Mouse (Mus musculus): ENCODE results near the gene Zfp760. TPM values are rescaled to one million over a fixed set of nuclear protein-coding genes. Genes with fewer than 3 reads are reported as not detected.

The Zfp760 gene
- total RNA-seq, 2 experiments from 2014 or later = 1.8 to 1.9 TPM

Other genes starting within 250 kb of the Zfp760 start
- gene Zfp53, start 218.7 kb upstream of the Zfp760 start, total RNA-seq (2021) = 1 to 10 TPM; 2.3 to 2.4 TPM
- 1 to 10 TPM; 4.6 to 4.7 TPM for gene Zfp52, start 172.2 kb upstream of the Zfp760 start, total RNA-seq (2021)
- 1 to 10 TPM; 3.2 TPM for gene Zfp948, start 140.7 kb upstream of the Zfp760 start, total RNA-seq (2021)
- 1 to 10 TPM; 2.1 to 2.8 TPM for gene Zfp983, start 57.1 kb upstream of the Zfp760 start, total RNA-seq (2021)
- 1 to 10 TPM; 1.5 to 2.0 TPM for gene Gm10226, start 15.9 kb upstream of the Zfp760 start, total RNA-seq (2021)
- 1 to 10 TPM; 7.3 to 7.4 TPM for gene Zfp229, start 23.1 kb downstream of the Zfp760 start, total RNA-seq (2021)
- gene Zfp820, start 138.0 kb downstream of the Zfp760 start, total RNA-seq (2021) = 1 to 10 TPM; 1.1 to 1.2 TPM
- gene Zfp995, start 202.2 kb downstream of the Zfp760 start, total RNA-seq (2021) = 1 to 10 TPM; 1.3 to 1.7 TPM

Data from heart, postnatal 25 days (tissue).